Mouse (Mus musculus): ENCODE measurements around the gene Mgat5. TPM values are rescaled to one million over a fixed set of nuclear protein-coding genes. Genes with fewer than 3 reads are reported as not detected.

Gene Mgat5
- polyA plus RNA-seq, 1 experiment = under 0.01 TPM

DNA sequence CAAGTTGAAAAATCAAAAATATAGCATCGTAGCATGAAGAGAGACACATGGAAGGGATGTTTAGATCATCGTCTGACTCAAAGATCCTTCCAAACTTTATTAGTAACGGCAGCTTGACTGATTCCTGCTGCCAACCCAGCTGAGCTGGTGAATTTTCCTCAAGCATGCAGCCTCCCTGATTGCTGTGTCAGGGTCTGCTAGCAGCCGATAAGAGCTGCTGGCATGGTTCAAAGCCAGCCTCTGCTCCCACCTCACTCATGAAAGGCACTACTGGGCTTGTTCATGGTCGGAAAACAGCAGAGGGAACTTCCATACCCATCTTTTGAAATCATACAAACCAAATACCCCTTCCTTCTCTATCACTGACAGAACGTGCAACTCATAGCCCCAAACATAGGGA, 12.4 kb upstream of the Mgat5 start:
- Histone ChIP-seq H3K4me3 (replicated peaks) (no peak overlapping the region), H3K9me3 (ENCODE audit: control insufficient read depth, low read length) (no peaks in the 10 kb centered on the region), H3K4me1 (ENCODE audit: control insufficient read depth) (no peaks in the 10 kb centered on the region), H3K36me3 (ENCODE audit: control insufficient read depth) (no peaks in the 10 kb centered on the region), H3K27me3 (ENCODE audit: control insufficient read depth) (no peaks in the 10 kb centered on the region)
- TF ChIP-seq TAL1 (IDR thresholded peaks at IDR 0.05; ENCODE audit: low read length) (no peak), GATA1 (IDR thresholded peaks at IDR 0.05; ENCODE audit: low read length) (no peak)

- H3K4me3 ChIP-seq (replicated peaks) = no peak overlapping the region
- H3K4me1 ChIP-seq (ENCODE audit: control insufficient read depth) = peaks cover 4% of the 10 kb centered on the region
- TF ChIP-seq TAL1 (IDR thresholded peaks at IDR 0.05; ENCODE audit: low read length) = no peak
- no peak for TF ChIP-seq GATA1 (IDR thresholded peaks at IDR 0.05; ENCODE audit: low read length)
- H3K9me3 ChIP-seq (ENCODE audit: control insufficient read depth, low read length) = no peaks in the 10 kb centered on the region
- H3K27me3 ChIP-seq (ENCODE audit: control insufficient read depth) = no peaks in the 10 kb centered on the region
- H3K36me3 ChIP-seq (ENCODE audit: control insufficient read depth) = no peaks in the 10 kb centered on the region
Measured at GRCm38 (mm10) chr1:127199186-127199585, 5.6 kb upstream of the Mgat5 start.

DNA sequence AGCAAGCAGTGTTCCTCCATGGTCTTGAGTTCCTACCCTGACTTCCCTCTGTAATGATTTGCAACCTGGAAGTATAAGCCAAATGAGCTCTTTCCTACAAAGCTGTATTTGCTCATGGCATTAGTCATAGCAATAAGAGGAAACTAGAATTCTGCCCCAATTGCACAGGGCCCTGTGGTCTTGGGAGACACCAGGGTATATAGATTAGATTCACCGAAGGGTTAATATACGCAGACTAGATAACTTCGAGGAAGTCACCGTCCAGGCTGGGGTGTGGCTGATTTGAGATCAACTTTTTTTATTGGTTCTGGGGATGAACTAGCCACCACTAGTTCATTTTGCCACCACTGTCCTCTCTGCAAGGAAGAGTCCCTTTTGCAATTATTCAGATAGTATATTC, 2.5 kb upstream of the Mgat5 start:
- peaks cover 21% of the 10 kb centered on the region for H3K27me3 ChIP-seq (ENCODE audit: control insufficient read depth)
- no peaks in the 10 kb centered on the region for H3K9me3 ChIP-seq (ENCODE audit: control insufficient read depth, low read length)
- peaks cover 27% of the 10 kb centered on the region for H3K4me1 ChIP-seq (ENCODE audit: control insufficient read depth)
- no peak overlapping the region for H3K4me3 ChIP-seq (replicated peaks)
- TF ChIP-seq GATA1 (IDR thresholded peaks at IDR 0.05; ENCODE audit: low read length) = no peak
- no peak for TF ChIP-seq TAL1 (IDR thresholded peaks at IDR 0.05; ENCODE audit: low read length)
- no peaks in the 10 kb centered on the region for H3K36me3 ChIP-seq (ENCODE audit: control insufficient read depth)

GRCm38 (mm10) chr1:127203231-127203764, 1.5 kb upstream of the Mgat5 start:
- H3K4me1 ChIP-seq (ENCODE audit: control insufficient read depth) = peaks cover 27% of the 10 kb centered on the region
- H3K4me3 ChIP-seq (replicated peaks) = no peak overlapping the region
- no peaks in the 10 kb centered on the region for H3K36me3 ChIP-seq (ENCODE audit: control insufficient read depth)
- TF ChIP-seq GATA1 (IDR thresholded peaks at IDR 0.05; ENCODE audit: low read length) = no peak
- TF ChIP-seq TAL1 (IDR thresholded peaks at IDR 0.05; ENCODE audit: low read length) = no peak
- H3K27me3 ChIP-seq (ENCODE audit: control insufficient read depth) = peaks cover 21% of the 10 kb centered on the region
- no peaks in the 10 kb centered on the region for H3K9me3 ChIP-seq (ENCODE audit: control insufficient read depth, low read length)

DNA sequence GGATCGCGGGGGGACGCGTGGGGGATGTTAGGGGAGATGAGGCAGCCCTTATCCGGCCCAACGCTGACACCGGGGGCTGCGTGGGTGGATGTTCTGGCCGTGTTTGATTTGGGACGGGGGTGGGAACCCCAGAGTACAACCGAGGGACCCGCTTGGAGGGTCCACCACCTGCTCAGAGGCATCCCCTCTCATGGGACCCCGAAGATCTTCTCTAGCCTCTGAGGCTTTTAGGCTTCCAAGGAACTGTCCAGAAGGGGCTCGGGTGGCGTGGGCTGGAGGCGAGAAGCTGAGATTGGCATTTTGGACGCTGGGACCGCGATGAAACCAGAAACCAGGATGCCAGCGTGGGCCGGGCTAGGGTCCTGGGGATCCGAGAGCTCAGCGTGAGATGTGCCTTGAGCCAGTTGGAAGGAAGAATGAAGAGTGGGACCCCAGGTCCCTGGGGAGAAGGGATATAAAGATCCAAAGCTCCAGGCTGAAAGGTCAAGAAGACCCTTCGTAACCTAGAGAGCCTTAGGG, 745 bp downstream of the Mgat5 start:
- no peaks in the 10 kb centered on the region for H3K9me3 ChIP-seq (ENCODE audit: control insufficient read depth, low read length)
- peaks cover 27% of the 10 kb centered on the region for H3K4me1 ChIP-seq (ENCODE audit: control insufficient read depth)
- H3K4me3 ChIP-seq (replicated peaks) = peak overlapping the region; percentile 76
- TF ChIP-seq TAL1 (IDR thresholded peaks at IDR 0.05; ENCODE audit: low read length) = no peak
- no peak for TF ChIP-seq GATA1 (IDR thresholded peaks at IDR 0.05; ENCODE audit: low read length)
- H3K27me3 ChIP-seq (ENCODE audit: control insufficient read depth) = peaks cover 21% of the 10 kb centered on the region
- no peaks in the 10 kb centered on the region for H3K36me3 ChIP-seq (ENCODE audit: control insufficient read depth)

DNA sequence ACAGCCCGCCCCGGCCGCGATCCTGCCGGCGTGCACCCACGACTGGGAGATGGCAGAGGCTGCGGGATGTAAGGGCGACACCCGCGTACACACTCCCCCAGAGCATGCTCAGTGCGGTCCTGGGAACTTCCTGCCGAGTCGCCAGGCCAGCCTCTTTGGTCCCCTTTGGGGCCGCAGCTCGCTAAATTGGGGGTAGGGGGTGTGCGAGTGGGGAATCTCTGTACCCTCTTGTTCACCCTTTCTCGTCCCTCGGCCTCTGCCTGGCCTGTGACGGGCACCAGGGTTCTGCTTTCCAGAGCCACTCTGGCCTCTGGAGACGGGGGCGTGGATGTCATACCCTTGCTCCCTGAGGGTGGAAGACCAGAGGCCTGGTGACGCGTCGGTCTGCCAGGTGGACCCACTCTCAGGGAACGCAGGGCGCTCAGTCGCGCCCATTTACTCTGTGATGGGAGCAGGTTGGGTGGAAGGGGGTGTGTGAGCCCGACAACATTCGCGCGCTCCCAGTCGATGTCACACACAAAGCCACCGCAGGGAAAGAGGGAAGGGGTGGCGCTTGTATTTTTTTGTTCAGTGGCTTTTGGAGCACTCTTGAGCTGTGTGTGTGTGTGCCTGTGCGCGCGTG, 1.3 kb downstream of the Mgat5 start:
- Histone ChIP-seq H3K9me3 (ENCODE audit: control insufficient read depth, low read length) (no peaks in the 10 kb centered on the region), H3K36me3 (ENCODE audit: control insufficient read depth) (no peaks in the 10 kb centered on the region), H3K27me3 (ENCODE audit: control insufficient read depth) (peaks cover 21% of the 10 kb centered on the region), H3K4me1 (ENCODE audit: control insufficient read depth) (peaks cover 27% of the 10 kb centered on the region), H3K4me3 (replicated peaks) (peak overlapping the region; percentile 76)
- no peak for TF ChIP-seq TAL1 (IDR thresholded peaks at IDR 0.05; ENCODE audit: low read length)
- TF ChIP-seq GATA1 (IDR thresholded peaks at IDR 0.05; ENCODE audit: low read length) = no peak

GRCm38 (mm10) chr1:127206881-127207555, 2.2 kb downstream of the Mgat5 start:
- TF ChIP-seq TAL1 (IDR thresholded peaks at IDR 0.05; ENCODE audit: low read length) = no peak
- TF ChIP-seq GATA1 (IDR thresholded peaks at IDR 0.05; ENCODE audit: low read length) = no peak
- H3K4me3 ChIP-seq (replicated peaks) = no peak overlapping the region
- H3K9me3 ChIP-seq (ENCODE audit: control insufficient read depth, low read length) = no peaks in the 10 kb centered on the region
- H3K27me3 ChIP-seq (ENCODE audit: control insufficient read depth) = peaks cover 21% of the 10 kb centered on the region
- H3K4me1 ChIP-seq (ENCODE audit: control insufficient read depth) = peaks cover 27% of the 10 kb centered on the region
- no peaks in the 10 kb centered on the region for H3K36me3 ChIP-seq (ENCODE audit: control insufficient read depth)

DNA sequence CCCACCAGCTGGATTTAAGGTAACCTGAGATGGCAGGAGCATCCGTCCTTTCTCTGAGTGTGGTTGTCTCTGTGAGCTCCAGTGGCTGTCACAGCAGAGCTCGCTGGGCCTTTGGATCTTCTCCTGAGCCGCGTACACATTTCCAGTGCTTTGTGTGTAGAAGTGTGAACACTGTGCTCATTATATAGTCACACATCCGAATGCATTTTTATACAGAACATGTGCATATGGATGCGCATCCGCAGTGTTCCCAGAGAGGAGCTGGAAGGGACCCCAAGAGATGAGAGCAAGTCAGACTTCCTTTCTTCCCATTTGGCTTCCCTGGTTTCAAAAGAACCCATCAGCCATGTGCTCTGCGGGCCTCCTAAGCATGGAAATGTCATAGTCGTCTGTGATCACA, 3.4 kb downstream of the Mgat5 start:
- peaks cover 27% of the 10 kb centered on the region for H3K4me1 ChIP-seq (ENCODE audit: control insufficient read depth)

GRCm38 (mm10) chr1:127212812-127213211, 8.0 kb downstream of the Mgat5 start:
- TF ChIP-seq TAL1 (IDR thresholded peaks at IDR 0.05; ENCODE audit: low read length) = no peak
- TF ChIP-seq GATA1 (IDR thresholded peaks at IDR 0.05; ENCODE audit: low read length) = no peak
- H3K4me3 ChIP-seq (replicated peaks) = no peak overlapping the region
- H3K9me3 ChIP-seq (ENCODE audit: control insufficient read depth, low read length) = no peaks in the 10 kb centered on the region
- H3K27me3 ChIP-seq (ENCODE audit: control insufficient read depth) = no peaks in the 10 kb centered on the region
- H3K4me1 ChIP-seq (ENCODE audit: control insufficient read depth) = no peaks in the 10 kb centered on the region; the same call in 1 of the 2 replicates
- H3K36me3 ChIP-seq (ENCODE audit: control insufficient read depth) = no peaks in the 10 kb centered on the region

More for the DNA sequence above, 3.4 kb downstream of the Mgat5 start:
- Histone ChIP-seq H3K4me3 (replicated peaks) (no peak overlapping the region), H3K9me3 (ENCODE audit: control insufficient read depth, low read length) (no peaks in the 10 kb centered on the region), H3K36me3 (ENCODE audit: control insufficient read depth) (no peaks in the 10 kb centered on the region), H3K27me3 (ENCODE audit: control insufficient read depth) (peaks cover 21% of the 10 kb centered on the region)
- TF ChIP-seq GATA1 (IDR thresholded peaks at IDR 0.05; ENCODE audit: low read length) (no peak), TAL1 (IDR thresholded peaks at IDR 0.05; ENCODE audit: low read length) (no peak)

Measured in erythroblast, embryonic 14.5 days (primary cell).